Mouse (Mus musculus) testis, adult 2 months (tissue): ENCODE measurements around the gene Cdk10.

Experiments used
- CTCF ChIP-seq: fragments of 200-500 bp; IDR thresholded peaks from 2 replicates; pipeline ENCODE4 v1.5.1; 2012; ENCODE audit warnings: low read depth, mild to moderate bottlenecking, inconsistent platforms, low read length, moderate library complexity; ENCODE audit not compliant: control insufficient read depth, insufficient read depth, insufficient replicate concordance
- POLR2A ChIP-seq: fragments of 200-500 bp; IDR thresholded peaks from 2 replicates; pipeline ENCODE4 v1.6.1; 2012; ENCODE audit warnings: low read depth, mild to moderate bottlenecking, inconsistent platforms, low read length, moderate library complexity; ENCODE audit not compliant: control insufficient read depth

GRCm38 (mm10) chr8:123233300-123233699 is 8.7 kb downstream of the Cdk10 start:
- no peak for TF ChIP-seq CTCF
- TF ChIP-seq POLR2A: no peak; the same call in 1 of the 2 replicates
